Mouse (Mus musculus) thymus, adult 2 months (tissue): Measurements from ENCODE around the gene 4930512M02Rik. TPM values are rescaled to one million over a fixed set of nuclear protein-coding genes. Genes with fewer than 3 reads are reported as not detected.

Experiments
- DNase-seq: peaks from one replicate; pipeline ENCODE4 v3.0.0; 2021
- H3K27ac ChIP-seq: fragments of 200-500 bp; 2 replicates; pipeline ENCODE4 v1.5.1; 2012; ENCODE audit warnings: low read length, control low read depth; ENCODE audit not compliant: control insufficient read depth, insufficient read depth
- H3K27me3 ChIP-seq: fragments of 200-500 bp; 2 replicates; pipeline ENCODE4 v1.6.1; 2012; ENCODE audit warnings: mild to moderate bottlenecking, low read length, moderate library complexity, mixed read lengths; ENCODE audit not compliant: control insufficient read depth, insufficient read depth
- H3K36me3 ChIP-seq: fragments of 200-500 bp; 2 replicates; pipeline ENCODE4 v1.6.1; 2012; ENCODE audit warnings: mild to moderate bottlenecking, low read length, moderate library complexity; ENCODE audit not compliant: control insufficient read depth, insufficient read depth
- H3K4me1 ChIP-seq: fragments of 200-500 bp; replicated peaks from 2 replicates; pipeline ENCODE4 v1.6.1; 2012; ENCODE audit warnings: low read length; ENCODE audit not compliant: control insufficient read depth, insufficient read depth
- H3K4me3 ChIP-seq: fragments of 200-500 bp; 2 replicates; pipeline ENCODE4 v1.5.1; 2012; ENCODE audit warnings: mild to moderate bottlenecking, low read length, control low read depth, moderate library complexity; ENCODE audit not compliant: control insufficient read depth, insufficient read depth
- CTCF ChIP-seq: fragments of 200-500 bp; IDR thresholded peaks from 2 replicates; pipeline ENCODE4 v1.5.1; 2012; ENCODE audit warnings: mild to moderate bottlenecking, control low read depth, low read length, moderate library complexity, borderline replicate concordance; ENCODE audit not compliant: control insufficient read depth, poor library complexity, insufficient read depth; ENCODE audit errors: extremely low read depth
- POLR2A ChIP-seq: fragments of 200-500 bp; IDR thresholded peaks from 2 replicates; pipeline ENCODE4 v1.6.1; 2012; ENCODE audit warnings: mild to moderate bottlenecking, low read length, control low read depth, moderate library complexity; ENCODE audit not compliant: control insufficient read depth, poor library complexity, insufficient read depth; ENCODE audit errors: extremely low read depth
- WGBS: fragments of 180-500 bp; shearing (Covaris S2); methylation state at CpG from one replicate; pipeline ENCODE4 v1.1.7; 2018; 5-methylcytosine and 5-hydroxymethylcytosine counted together
- polyA plus RNA-seq: library from polyadenylated mRNA; depleted of rRNA; stranded (reverse); fragments of >200 nt; gene quantifications from 2 replicates; pipeline ENCODE4 v1.2.3, GENCODE M21; 2012

The 4930512M02Rik gene
- polyA plus RNA-seq, 1 experiment = not detected

DNA sequence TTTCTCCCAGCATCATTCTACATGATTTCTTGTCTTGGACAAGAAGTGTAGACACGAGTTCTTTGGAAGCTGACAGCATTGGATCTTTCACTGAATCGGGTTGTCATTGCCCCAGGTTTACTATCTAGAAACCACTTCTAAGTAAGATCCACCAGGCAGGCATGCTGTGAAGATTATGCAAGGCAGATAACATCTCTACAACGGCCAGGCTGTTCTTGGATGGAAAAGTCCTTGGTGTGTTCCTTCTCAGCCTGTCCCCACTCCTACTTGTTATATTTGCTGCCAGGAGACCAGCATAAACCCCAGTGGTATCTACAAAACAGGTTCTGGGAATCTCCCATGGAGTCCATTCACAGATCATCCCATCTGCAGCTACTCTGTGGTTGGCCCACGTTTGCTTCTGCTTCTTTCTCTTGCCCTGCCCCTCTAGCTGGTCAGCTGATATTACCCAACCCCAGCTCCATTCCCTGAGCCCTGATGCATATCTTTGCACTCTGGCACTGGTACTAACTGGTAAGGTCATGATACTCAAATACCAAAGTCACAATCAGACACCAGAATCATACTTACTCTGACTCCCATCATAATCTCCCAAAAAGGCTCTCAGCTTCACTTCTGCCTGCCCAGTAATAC, 3.4 kb downstream of the 4930512M02Rik start:
- H3K4me3 ChIP-seq = no peak overlapping the region
- WGBS = 8% methylated on average over 4 of the region's 4 CpGs
- 0 out of 2 replicates have a peak, but pooled peaks cover 4% of the 10 kb centered on the region for H3K4me1 ChIP-seq
- H3K36me3 ChIP-seq = no peaks in the 10 kb centered on the region
- no peak for DNase-seq
- H3K27ac ChIP-seq = no peak overlapping the region
- H3K27me3 ChIP-seq = no peaks in the 10 kb centered on the region
- no peak for TF ChIP-seq POLR2A
- no peak for TF ChIP-seq CTCF

DNA sequence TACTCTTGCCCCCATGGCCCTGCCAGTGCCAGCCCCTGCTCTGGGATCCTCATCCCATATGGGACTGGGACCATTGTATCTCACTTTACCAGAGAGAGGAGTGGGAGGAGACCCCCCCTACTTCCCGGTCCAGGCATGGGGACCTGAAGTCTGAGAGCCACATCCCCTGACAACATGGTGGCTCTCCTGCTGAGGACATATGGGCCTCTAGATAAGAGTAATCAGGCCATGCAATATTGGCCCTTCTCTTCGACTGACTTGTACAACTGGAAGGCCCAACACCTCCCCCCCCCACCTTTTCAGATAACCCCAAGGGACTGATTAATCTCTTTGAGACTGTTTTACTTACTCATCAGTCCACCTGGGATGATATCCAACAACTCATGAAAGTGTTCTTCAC, 18.4 kb downstream of the 4930512M02Rik start:
- H3K27ac ChIP-seq = no peak overlapping the region
- 97% methylated on average over 2 of the region's 2 CpGs for WGBS
- DNase-seq = no peak
- H3K4me3 ChIP-seq = no peak overlapping the region
- H3K36me3 ChIP-seq = no peaks in the 10 kb centered on the region
- TF ChIP-seq POLR2A (no peak), CTCF (no peak)
- no peaks in the 10 kb centered on the region for H3K27me3 ChIP-seq
- H3K4me1 ChIP-seq = no peaks in the 10 kb centered on the region

DNA sequence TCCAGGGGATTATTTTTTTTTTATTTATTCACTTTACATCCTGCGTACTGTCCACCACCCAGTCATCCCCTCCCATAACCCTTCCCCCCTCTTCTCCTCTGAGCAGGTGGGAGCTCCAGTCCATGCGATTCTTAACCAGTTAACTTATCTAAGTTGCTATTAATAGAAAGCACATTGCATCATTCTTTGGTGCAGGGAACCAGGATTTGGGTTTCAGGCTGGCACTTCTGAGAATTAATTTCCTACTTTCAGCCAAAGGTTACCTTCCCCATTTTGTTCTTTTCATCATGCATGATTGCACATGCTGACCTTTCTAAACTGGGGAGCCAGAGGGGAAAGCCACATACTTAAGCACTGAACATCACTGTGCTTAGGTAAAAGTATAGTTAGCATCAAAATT, 40.3 kb downstream of the 4930512M02Rik start:
- DNase-seq = no peak
- no peak for TF ChIP-seq CTCF
- TF ChIP-seq POLR2A = no peak
- 0 out of 2 replicates have a peak, but pooled peaks cover 2% of the 10 kb centered on the region for H3K4me1 ChIP-seq

DNA sequence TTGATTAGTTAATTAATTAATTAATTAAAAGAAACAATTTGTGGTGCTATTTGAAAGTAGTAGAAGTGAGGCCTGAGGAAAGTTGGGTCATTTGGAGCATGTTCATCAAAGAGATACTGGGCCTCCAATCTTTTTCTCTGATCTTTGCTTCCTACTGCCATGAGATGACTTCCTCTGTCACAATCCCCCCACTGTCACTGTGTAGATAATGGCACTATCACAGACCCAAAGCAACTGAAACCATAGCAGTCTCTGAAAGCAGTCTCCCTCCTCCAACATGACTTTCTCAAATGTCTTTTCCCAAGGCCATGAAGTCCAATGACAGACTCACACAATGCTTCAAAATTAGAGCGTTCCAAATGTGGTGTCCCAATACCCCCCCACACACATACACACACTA, 41.2 kb downstream of the 4930512M02Rik start:
- no peaks in the 10 kb centered on the region for H3K27me3 ChIP-seq
- H3K36me3 ChIP-seq = no peaks in the 10 kb centered on the region
- TF ChIP-seq POLR2A (no peak), CTCF (no peak)
- 100% methylated on average over 1 of the region's 1 CpGs for WGBS
- no peak overlapping the region for H3K4me3 ChIP-seq
- H3K27ac ChIP-seq = no peak overlapping the region
- no peak for DNase-seq
- 0 out of 2 replicates have a peak, but pooled peaks cover 2% of the 10 kb centered on the region for H3K4me1 ChIP-seq

More for the DNA sequence above, 40.3 kb downstream of the 4930512M02Rik start:
- Histone ChIP-seq H3K36me3 (no peaks in the 10 kb centered on the region), H3K4me3 (no peak overlapping the region), H3K27me3 (no peaks in the 10 kb centered on the region), H3K27ac (no peak overlapping the region)
- WGBS = 66% methylated on average over 2 of the region's 2 CpGs

DNA sequence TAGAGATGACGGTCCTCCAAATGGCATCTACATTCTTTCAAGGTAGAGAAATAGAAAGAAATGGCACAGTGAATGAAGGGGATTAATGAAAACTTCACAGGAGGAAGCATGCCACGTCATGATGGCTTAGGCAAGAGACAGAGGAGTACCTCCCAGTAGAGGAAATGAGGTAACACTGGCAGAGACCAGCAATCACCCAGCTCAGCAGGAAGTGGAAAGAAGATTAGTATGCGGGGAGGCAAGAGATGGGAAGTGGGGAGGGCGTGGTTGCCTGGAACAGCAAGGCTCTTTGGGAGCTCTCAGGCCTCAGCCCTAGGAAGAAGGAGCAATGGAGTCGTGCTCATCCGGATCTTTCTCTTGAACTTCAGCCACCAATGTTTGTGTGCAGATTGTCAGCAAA, 53.9 kb downstream of the 4930512M02Rik start:
- 50% methylated on average over 6 of the region's 6 CpGs for WGBS
- Histone ChIP-seq H3K27me3 (no peaks in the 10 kb centered on the region), H3K36me3 (no peaks in the 10 kb centered on the region), H3K4me3 (no peak overlapping the region), H3K4me1 (peaks cover 9% of the 10 kb centered on the region), H3K27ac (no peak overlapping the region)
- DNase-seq = peak; percentile 60
- TF ChIP-seq POLR2A (no peak), CTCF (no peak)

DNA sequence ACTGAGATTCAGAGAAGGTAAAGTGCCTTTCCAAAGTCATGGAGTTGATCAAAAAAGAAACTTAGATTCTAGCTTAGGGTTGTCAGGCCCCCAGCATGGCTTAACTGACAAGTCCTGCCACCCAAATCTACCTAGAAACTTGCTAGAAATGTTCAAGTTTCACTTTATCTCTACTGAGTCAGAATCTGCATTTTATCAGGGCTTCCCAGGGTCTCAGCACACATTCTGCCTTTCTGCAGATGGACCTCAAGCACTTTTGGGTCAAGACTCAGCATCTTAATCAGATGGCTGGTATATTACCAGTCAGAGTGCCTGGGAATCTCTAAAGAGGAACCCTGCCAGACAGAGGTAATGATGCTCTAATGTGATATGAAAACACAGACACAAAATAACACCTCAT, 56.9 kb downstream of the 4930512M02Rik start:
- H3K4me1 ChIP-seq = peaks cover 29% of the 10 kb centered on the region
- TF ChIP-seq POLR2A (no peak), CTCF (no peak)
- no peaks in the 10 kb centered on the region for H3K36me3 ChIP-seq
- no peak for DNase-seq
- H3K27me3 ChIP-seq = no peaks in the 10 kb centered on the region
- no peak overlapping the region; the same call in 1 of the 2 replicates for H3K27ac ChIP-seq
- no peak overlapping the region for H3K4me3 ChIP-seq

DNA sequence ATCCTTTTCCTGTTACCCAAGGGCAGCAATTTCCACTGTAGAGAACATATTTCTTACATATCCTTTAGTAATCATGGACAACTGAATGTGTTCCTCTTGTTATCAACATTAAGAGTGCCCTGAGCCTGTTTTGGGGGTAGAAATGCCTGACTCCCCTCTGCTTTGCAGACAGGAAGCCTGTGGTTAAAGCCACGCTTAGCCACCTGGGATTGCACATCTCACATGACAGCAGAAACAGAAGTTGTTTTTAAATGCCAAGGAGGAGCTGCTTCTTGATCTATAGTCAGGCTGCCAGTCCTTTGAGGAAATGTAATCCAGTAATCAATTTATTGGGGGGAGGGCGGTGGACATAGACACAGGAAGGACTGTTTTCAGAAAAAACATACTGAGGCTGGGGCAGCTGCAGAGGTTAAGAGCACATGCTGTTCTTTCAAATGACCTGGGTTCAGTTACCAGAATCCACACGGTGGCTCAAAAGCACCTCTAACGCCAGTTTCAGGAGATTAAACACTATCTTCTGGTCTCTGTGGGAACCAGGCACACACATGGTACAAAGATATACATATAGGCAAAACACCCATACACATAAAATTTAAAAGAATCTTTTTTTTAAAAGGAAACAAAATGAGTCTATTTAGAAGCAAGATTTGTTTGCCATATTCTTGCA, 58.0 kb downstream of the 4930512M02Rik start:
- Histone ChIP-seq H3K27ac (peak overlapping the region; percentile 47), H3K27me3 (no peaks in the 10 kb centered on the region), H3K36me3 (no peaks in the 10 kb centered on the region), H3K4me3 (no peak overlapping the region), H3K4me1 (peaks cover 39% of the 10 kb centered on the region)
- TF ChIP-seq CTCF (no peak), POLR2A (no peak)
- DNase-seq = peak; percentile 72
- 2% methylated on average over 4 of the region's 4 CpGs for WGBS
